Mouse (Mus musculus) cerebellum, adult 2 months (tissue): ENCODE measurements around the gene Hacl1. TPM values are rescaled to one million over a fixed set of nuclear protein-coding genes. Genes with fewer than 3 reads are reported as not detected.
A peak's percentile ranks its signal among the peaks of the same experiment; 100 is the strongest.

Experiments
- DNase-seq, 2 experiments: peaks; one replicate each; pipeline ENCODE4 v3.0.0; 2021
- H3K27ac ChIP-seq: fragments of 200-500 bp; 2 replicates; pipeline ENCODE4 v1.5.1; 2012; ENCODE audit warnings: low read length, control low read depth, inconsistent platforms; ENCODE audit not compliant: insufficient read depth
- H3K27me3 ChIP-seq: fragments of 200-500 bp; 2 replicates; pipeline ENCODE4 v1.6.1; 2012; ENCODE audit warnings: inconsistent platforms, mild to moderate bottlenecking, low read length, moderate library complexity; ENCODE audit not compliant: control insufficient read depth, insufficient read depth
- H3K4me1 ChIP-seq: fragments of 200-500 bp; 2 replicates; pipeline ENCODE4 v1.6.1; 2011; ENCODE audit warnings: low read length; ENCODE audit not compliant: control insufficient read depth, insufficient read depth
- H3K4me3 ChIP-seq: fragments of 200-500 bp; replicated peaks from 2 replicates; pipeline ENCODE3; 2011; ENCODE audit warnings: mild to moderate bottlenecking, low read depth, low read length, control low read depth; ENCODE audit not compliant: insufficient read depth
- CTCF ChIP-seq: fragments of 200-500 bp; IDR thresholded peaks from 2 replicates; pipeline ENCODE4 v1.5.1; 2011; ENCODE audit warnings: low read depth, mild to moderate bottlenecking, control low read depth, low read length, moderate library complexity, borderline replicate concordance; ENCODE audit not compliant: insufficient read depth
- POLR2A ChIP-seq: fragments of 200-500 bp; IDR thresholded peaks from 2 replicates; pipeline ENCODE4 v1.6.1; 2011; ENCODE audit warnings: low read length, control low read depth, borderline replicate concordance; ENCODE audit not compliant: insufficient read depth
- WGBS: fragments of 180-500 bp; shearing (Covaris S2); methylation state at CpG from one replicate; pipeline ENCODE4 v1.1.7; 2018; 5-methylcytosine and 5-hydroxymethylcytosine counted together
- polyA plus RNA-seq: library from polyadenylated mRNA; depleted of rRNA; stranded (reverse); fragments of >200 nt; gene quantifications from 2 replicates; pipeline ENCODE4 v1.2.3, GENCODE M21; 2012; rRNA removed

Gene Hacl1
- 15.9 and 19.8 TPM in 2 replicates for polyA plus RNA-seq

GRCm38 (mm10) chr14:31640890-31641505 is at the start of gene Hacl1, which contains the start of gene Btd:
TSS of gene Hacl1 (minus strand) at chr14:31641286.
TSS of gene Btd (plus strand) at chr14:31641028.
- Histone ChIP-seq H3K27ac (peak within 1 kb of the TSS; percentile 35; the same call in 1 of the 2 replicates), H3K4me3 (peak within 1 kb of the TSS; percentile 86), H3K27me3 (no peaks in the 10 kb centered on the region), H3K4me1 (peaks cover 3% of the 10 kb centered on the region; the same call in 1 of the 2 replicates)
- DNase-seq: peak; percentile 86
- TF ChIP-seq CTCF (no peak), POLR2A (no peak)
- under 1% methylated on average over 30 of the region's 30 CpGs for WGBS

- 81% methylated on average over 1 of the region's 1 CpGs for WGBS
- DNase-seq: no peak
- Histone ChIP-seq H3K27me3 (no peaks in the 10 kb centered on the region), H3K4me1 (no peaks in the 10 kb centered on the region), H3K4me3 (no peak overlapping the region), H3K27ac (no peak overlapping the region)
- TF ChIP-seq CTCF (no peak), POLR2A (no peak)
Measured at GRCm38 (mm10) chr14:31686231-31686630, 45.1 kb upstream of the Hacl1 start.

DNA sequence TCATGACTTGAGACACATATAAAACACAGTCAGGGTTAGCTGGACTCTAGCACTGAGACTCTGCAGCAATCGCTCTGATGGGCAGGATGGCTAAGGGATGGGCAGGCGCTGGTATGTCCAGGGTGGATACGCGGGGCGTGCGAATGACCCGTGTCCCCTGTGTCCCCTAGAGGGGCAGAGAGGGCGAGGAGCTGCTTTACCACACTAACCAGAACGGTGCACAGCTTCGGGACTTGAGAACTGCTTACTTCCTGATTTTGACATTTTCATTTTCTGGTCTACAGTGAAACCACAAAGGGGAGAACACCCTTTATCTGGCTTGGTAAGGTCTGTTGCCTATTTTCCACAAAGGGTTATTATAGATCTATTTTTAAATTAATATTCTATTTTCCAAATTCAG is 44.6 kb upstream of the Hacl1 start:
- Histone ChIP-seq H3K4me1 (no peaks in the 10 kb centered on the region), H3K27ac (no peak overlapping the region), H3K27me3 (no peaks in the 10 kb centered on the region), H3K4me3 (no peak overlapping the region)
- no peak for DNase-seq
- 88% methylated on average over 10 of the region's 10 CpGs for WGBS
- TF ChIP-seq POLR2A (no peak), CTCF (no peak)

- Histone ChIP-seq H3K27ac (no peak overlapping the region), H3K4me3 (no peak overlapping the region), H3K4me1 (no peaks in the 10 kb centered on the region), H3K27me3 (no peaks in the 10 kb centered on the region)
- no peak for DNase-seq
- WGBS: 83% methylated on average over 7 of the region's 7 CpGs
- TF ChIP-seq POLR2A (no peak), CTCF (no peak)
Measured at GRCm38 (mm10) chr14:31684343-31685040, 43.4 kb upstream of the Hacl1 start.

DNA sequence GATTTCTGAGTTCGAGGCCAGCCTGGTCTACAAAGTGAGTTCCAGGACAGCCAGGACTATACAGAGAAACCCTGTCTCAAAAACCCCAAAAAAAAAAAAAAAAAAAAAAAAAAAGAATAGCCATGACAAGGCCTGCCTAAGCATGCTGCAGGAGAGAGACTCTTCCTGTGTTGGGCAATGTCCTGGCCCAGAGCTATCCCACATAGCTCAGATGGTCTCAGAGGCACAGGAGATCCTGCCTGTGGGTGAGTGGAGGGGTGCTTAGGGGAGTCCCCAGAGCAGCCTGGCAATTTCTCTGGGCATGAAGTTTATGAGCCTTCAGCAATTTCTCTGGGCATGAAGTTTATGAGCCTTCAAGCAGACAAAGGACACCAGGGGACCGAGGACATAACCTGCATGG is 42.5 kb upstream of the Hacl1 start:
- Histone ChIP-seq H3K4me3 (no peak overlapping the region), H3K4me1 (no peaks in the 10 kb centered on the region), H3K27me3 (no peaks in the 10 kb centered on the region), H3K27ac (no peak overlapping the region)
- 77% methylated on average over 2 of the region's 2 CpGs for WGBS
- no peak for TF ChIP-seq CTCF
- TF ChIP-seq POLR2A: no peak
- DNase-seq: no peak

DNA sequence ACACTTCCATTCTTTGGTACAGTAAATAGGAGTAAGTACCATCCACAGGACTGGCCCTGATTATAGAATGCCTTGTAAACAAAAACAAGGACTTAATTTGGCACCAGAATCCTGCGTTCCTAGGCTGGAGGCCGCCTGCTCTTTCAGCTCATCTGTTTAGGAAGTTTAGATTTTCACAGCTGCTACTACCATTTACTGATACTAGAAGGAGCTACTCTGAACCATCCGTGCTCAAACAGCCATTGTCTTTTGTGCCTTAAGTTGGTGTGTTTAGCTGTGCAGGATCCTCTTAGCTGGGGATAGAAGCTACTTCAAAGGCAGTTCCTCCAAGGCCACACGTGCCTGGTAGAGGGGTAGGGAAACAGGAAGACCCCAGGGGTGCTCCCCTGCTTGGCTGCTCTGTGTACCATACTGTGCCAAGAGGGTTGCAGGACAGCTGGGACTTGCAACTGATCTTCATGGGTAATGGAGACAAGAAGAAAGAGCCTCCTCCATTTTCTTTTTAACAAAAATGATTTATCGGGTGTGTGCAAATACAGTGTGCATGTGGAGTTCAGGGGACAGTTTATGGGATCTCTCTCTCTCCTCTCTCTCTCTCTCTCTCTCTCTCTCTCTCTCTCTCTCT is 41.0 kb upstream of the Hacl1 start:
- 52% methylated on average over 5 of the region's 5 CpGs for WGBS
- no peaks in the 10 kb centered on the region for H3K4me1 ChIP-seq
- TF ChIP-seq POLR2A: no peak
- no peak for TF ChIP-seq CTCF
- H3K27me3 ChIP-seq: no peaks in the 10 kb centered on the region
- H3K27ac ChIP-seq: 0 out of 2 replicates have a peak overlapping the region, but pooled peaks have one; percentile 2
- H3K4me3 ChIP-seq: no peak overlapping the region
- no peak for DNase-seq

DNA sequence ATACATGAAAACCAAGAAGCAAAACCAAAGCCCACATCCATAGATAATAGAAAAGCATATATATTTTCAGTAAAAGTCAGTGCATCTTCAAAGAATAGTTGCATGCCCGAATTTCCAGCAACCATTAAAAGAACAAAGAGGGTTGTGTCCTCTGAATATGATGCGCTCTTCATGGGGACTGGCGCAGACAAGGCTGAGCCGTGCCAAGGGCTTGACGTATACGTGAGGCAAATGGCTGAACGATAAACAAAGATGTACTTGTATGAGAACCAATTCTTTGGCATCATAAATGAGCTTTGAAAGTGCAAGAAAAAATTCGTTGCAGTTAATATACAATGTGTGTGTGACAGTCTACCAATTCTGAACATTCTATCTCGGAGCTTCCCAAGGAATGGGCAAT is 40.2 kb upstream of the Hacl1 start:
- TF ChIP-seq CTCF: no peak
- no peak for TF ChIP-seq POLR2A
- WGBS: 70% methylated on average over 9 of the region's 9 CpGs
- no peak for DNase-seq
- no peaks in the 10 kb centered on the region for H3K4me1 ChIP-seq
- H3K4me3 ChIP-seq: no peak overlapping the region
- H3K27me3 ChIP-seq: no peaks in the 10 kb centered on the region
- no peak overlapping the region for H3K27ac ChIP-seq

DNA sequence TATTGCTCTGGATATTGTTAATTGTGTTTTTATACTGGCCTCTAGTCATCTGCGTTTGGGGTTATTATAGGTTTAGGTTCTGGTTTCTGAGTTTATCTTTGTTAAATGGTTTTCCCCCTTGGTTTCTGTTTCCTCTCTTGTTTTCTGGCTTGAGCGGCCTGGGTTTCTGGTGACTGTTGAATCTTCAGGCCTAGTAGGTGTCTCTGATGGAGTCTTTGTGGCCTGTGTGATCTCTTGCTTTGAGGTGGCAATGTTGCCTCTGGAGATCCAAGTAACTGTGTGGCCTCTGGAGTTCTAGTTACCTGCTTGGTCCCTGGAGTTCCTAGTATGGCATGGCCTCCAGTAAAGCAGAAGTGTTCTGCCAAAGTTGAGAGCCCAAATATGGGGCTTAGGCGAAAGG is 39.6 kb upstream of the Hacl1 start:
- 93% methylated on average over 3 of the region's 3 CpGs for WGBS

More for the DNA sequence above, 39.6 kb upstream of the Hacl1 start:
- Histone ChIP-seq H3K4me1 (no peaks in the 10 kb centered on the region), H3K27me3 (no peaks in the 10 kb centered on the region), H3K4me3 (no peak overlapping the region), H3K27ac (no peak overlapping the region)
- TF ChIP-seq CTCF: no peak
- TF ChIP-seq POLR2A: no peak
- no peak for DNase-seq
